In the genomic region with DNA sequence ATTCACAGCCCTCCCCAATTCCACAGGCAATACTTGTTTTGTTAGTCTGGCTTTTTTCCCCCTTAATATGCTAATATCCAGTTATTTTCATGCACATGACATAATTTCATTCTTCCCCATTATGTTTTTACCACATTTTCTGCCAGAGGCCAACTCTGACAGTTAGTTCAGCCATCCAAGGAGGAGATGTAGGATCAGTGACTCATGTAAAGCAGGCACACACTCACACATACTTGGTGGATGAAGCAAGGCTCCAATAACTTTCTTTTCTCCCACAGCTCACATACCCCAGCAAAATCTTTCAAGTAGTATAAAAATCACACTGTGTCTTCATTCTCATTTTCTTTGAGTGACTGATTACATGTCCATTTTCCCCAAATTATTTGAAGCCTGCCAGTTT, we compare ENCODE assay signal across 17 mouse cellular contexts. TPM values are rescaled to one million over a fixed set of nuclear protein-coding genes. Genes with fewer than 3 reads are reported as not detected.
"Had no signal": no experiment of that assay in that cellular context is flagged by ENCODE, and none has a peak within 500 bp of the region (broad histone marks: within the 10 kb centered on the region; RNA-seq: fewer than 3 reads in every experiment).

No protein-coding gene starts in this region.

- H3K4me2 ChIP-seq: lung, embryonic 14.5 days; midbrain, embryonic 12.5 days; neural tube, embryonic 12.5 days; stomach, embryonic 15.5 days had no signal

- DNase-seq: lung, adult 18-20 months; lung, embryonic 14.5 days; lung, postnatal 10 days; lung, postnatal 4 days; midbrain, embryonic 14.5 days; right cerebral cortex, postnatal 14 days; thymus, adult 2 months; thymus, postnatal 25 days had no signal

- ATAC-seq: midbrain, embryonic 16.5 days had no signal

- H3K27me3 ChIP-seq: midbrain, embryonic 12.5 days; neural tube, embryonic 12.5 days; stomach, embryonic 15.5 days had no signal

- H3K36me3 ChIP-seq: midbrain, embryonic 10.5 days; midbrain, embryonic 12.5 days; neural tube, embryonic 12.5 days; stomach, embryonic 15.5 days had no signal

- H3K4me3 ChIP-seq: midbrain, embryonic 10.5 days; midbrain, embryonic 12.5 days; neural tube, embryonic 12.5 days; stomach, embryonic 15.5 days had no signal

RNA-seq across cellular contexts. Expression of a gene that starts 28.5 kb away (rescaled TPM):
- total RNA-seq: megakaryocyte, adult 5-6 weeks; megakaryocyte-erythroid progenitor cell, adult 5-6 weeks; neutrophil, adult 5-6 weeks had no signal
- polyA plus RNA-seq: liver, embryonic 16.5 days; lung, embryonic 14.5 days; thymus, adult 2 months had no signal
